Mouse (Mus musculus) forebrain, postnatal 0 days (tissue): ENCODE results near the gene Eif4g3. TPM values are rescaled to one million over a fixed set of nuclear protein-coding genes. Genes with fewer than 3 reads are reported as not detected.

Source experiments
- ATAC-seq: fragments of 200-750 bp; cut with Nextera tagmentation; 2 replicates; pipeline ENCODE4 v1.8.0; 2017; ENCODE audit warnings: mild to moderate bottlenecking, moderate library complexity
- DNase-seq: peaks from one replicate; pipeline ENCODE4 v3.0.0-alpha.2; 2015
- H3K27ac ChIP-seq: fragments of 300-500 bp; sonication (generic); 2 replicates; pipeline ENCODE4 v1.5.1; 2014; ENCODE audit warnings: low read depth, mild to moderate bottlenecking, antibody characterized with exemption, low read length, moderate library complexity, mixed read lengths
- H3K27me3 ChIP-seq: fragments of 300-500 bp; sonication (generic); 2 replicates; pipeline ENCODE4 v1.6.1; 2014; ENCODE audit warnings: mild to moderate bottlenecking, low read length, mixed read lengths; ENCODE audit not compliant: insufficient read depth
- H3K36me3 ChIP-seq: fragments of 300-500 bp; sonication (generic); 2 replicates; pipeline ENCODE4 v1.6.1; 2014; ENCODE audit warnings: mild to moderate bottlenecking, moderate library complexity; ENCODE audit not compliant: insufficient read depth
- H3K4me1 ChIP-seq: fragments of 300-500 bp; sonication (generic); 2 replicates; pipeline ENCODE4 v1.6.1; 2014; ENCODE audit warnings: antibody characterized with exemption; ENCODE audit not compliant: insufficient read depth
- H3K4me2 ChIP-seq: fragments of 300-500 bp; sonication (generic); 2 replicates; pipeline ENCODE4 v1.6.1; 2014; ENCODE audit warnings: low read depth, mild to moderate bottlenecking, moderate library complexity
- H3K4me3 ChIP-seq: fragments of 300-500 bp; sonication (generic); 2 replicates; pipeline ENCODE4 v1.5.1; 2014; ENCODE audit warnings: low read depth, low read length, mixed read lengths
- H3K9ac ChIP-seq: fragments of 300-500 bp; sonication (generic); 2 replicates; pipeline ENCODE4 v1.6.1; 2014; ENCODE audit warnings: mild to moderate bottlenecking
- H3K9me3 ChIP-seq: fragments of 300-500 bp; sonication (generic); 2 replicates; pipeline ENCODE4 v1.6.1; 2016; ENCODE audit warnings: low read length
- CTCF ChIP-seq: sonication (generic); IDR thresholded peaks from 2 replicates; pipeline ENCODE4 v1.5.1; 2016; ENCODE audit warnings: antibody characterized with exemption, control low read depth, low read depth
- WGBS: fragments of 180-500 bp; shearing (Covaris S2); extraction: QIAGEN DNeasy Blood & Tissue Kit; methylation state at CpG from one replicate; pipeline ENCODE4 v1.1.7; 2014; 5-methylcytosine and 5-hydroxymethylcytosine counted together
- polyA plus RNA-seq: library from polyadenylated mRNA; unstranded; fragments of >200 nt; fragmentation: Nextera tagmentation; extraction: Ambion mirVana; gene quantifications from 2 replicates; pipeline ENCODE4 v1.2.1, GENCODE M21; 2015
- total RNA-seq: library from RNA; depleted of rRNA; stranded (reverse); fragments of >200 nt; gene quantifications from 2 replicates; pipeline ENCODE4 v1.2.3, GENCODE M21; 2014

Eif4g3 gene
- total and polyA plus RNA-seq, 2 experiments from 2014 or later = 38.4 to 67.0 TPM

- 0 out of 2 replicates have a peak, but pooled peaks cover 3% of the 10 kb centered on the region for H3K9me3 ChIP-seq
- no peaks in the 10 kb centered on the region for H3K27me3 ChIP-seq
- H3K9ac ChIP-seq = no peak overlapping the region
- peaks cover 35% of the 10 kb centered on the region for H3K36me3 ChIP-seq
- ATAC-seq (no peak), DNase-seq (no peak)
- no peak for TF ChIP-seq CTCF
- H3K27ac ChIP-seq = no peak overlapping the region
- 97% methylated on average over 15 of the region's 15 CpGs for WGBS
- no peaks in the 10 kb centered on the region for H3K4me1 ChIP-seq
- no peak overlapping the region for H3K4me3 ChIP-seq
- no peak overlapping the region for H3K4me2 ChIP-seq
Observed at GRCm38 (mm10) chr4:137956260-137956659, 36.6 kb upstream of the Eif4g3 start.

DNA sequence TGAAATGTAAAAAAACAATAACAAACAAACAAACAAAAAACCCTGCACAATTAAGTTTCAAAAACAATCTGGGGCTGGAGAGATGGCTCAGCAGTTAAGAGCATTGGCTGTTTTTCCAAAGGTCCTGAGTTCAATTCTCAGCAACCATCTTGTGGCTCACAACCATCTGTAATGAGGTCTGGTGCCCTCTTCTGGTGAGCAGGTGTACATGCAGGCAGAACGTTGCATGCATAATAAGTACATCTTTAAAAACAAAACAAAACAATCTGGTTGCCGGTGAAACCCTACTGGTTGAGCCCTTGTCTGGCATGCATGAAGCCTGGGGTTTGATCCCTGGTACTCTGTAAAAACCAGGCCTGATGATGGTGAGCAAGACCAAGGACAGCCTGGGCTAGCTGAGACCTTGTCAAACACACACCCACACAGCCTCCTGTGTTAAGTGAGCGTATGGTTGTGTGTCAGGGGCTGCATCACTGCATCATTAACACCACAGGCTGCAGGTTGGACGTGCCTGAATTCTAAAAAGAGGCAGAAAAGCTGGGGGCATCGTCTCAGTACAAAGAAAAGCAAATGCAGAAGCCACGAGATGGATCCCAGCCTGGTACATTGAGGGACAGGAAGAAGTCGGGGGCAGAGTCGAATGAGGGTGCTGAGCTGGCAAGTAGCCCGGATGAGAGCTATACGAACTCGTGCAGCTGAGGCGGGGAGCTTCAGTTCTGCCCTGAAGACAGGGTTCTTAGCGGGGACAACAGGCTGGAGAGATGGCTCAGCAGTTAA lies 32.7 kb upstream of the Eif4g3 start:
- ATAC-seq (no peak), DNase-seq (no peak)
- TF ChIP-seq CTCF = peak; percentile 65
- Histone ChIP-seq H3K4me3 (no peak overlapping the region), H3K36me3 (peaks cover 45% of the 10 kb centered on the region), H3K27me3 (no peaks in the 10 kb centered on the region), H3K4me1 (no peaks in the 10 kb centered on the region), H3K4me2 (no peak overlapping the region), H3K27ac (no peak overlapping the region), H3K9me3 (0 out of 2 replicates have a peak, but pooled peaks cover 3% of the 10 kb centered on the region), H3K9ac (no peak overlapping the region)
- 76% methylated on average over 13 of the region's 13 CpGs for WGBS

- Histone ChIP-seq H3K9ac (no peak overlapping the region), H3K4me3 (no peak overlapping the region), H3K27ac (no peak overlapping the region), H3K4me1 (no peaks in the 10 kb centered on the region), H3K27me3 (no peaks in the 10 kb centered on the region), H3K9me3 (0 out of 2 replicates have a peak, but pooled peaks cover 3% of the 10 kb centered on the region), H3K4me2 (no peak overlapping the region), H3K36me3 (peaks cover 45% of the 10 kb centered on the region)
- WGBS = 83% methylated on average over 11 of the region's 11 CpGs
- no peak for TF ChIP-seq CTCF
- ATAC-seq (no peak), DNase-seq (no peak)
Observed at GRCm38 (mm10) chr4:137960757-137961156, 32.1 kb upstream of the Eif4g3 start.

DNA sequence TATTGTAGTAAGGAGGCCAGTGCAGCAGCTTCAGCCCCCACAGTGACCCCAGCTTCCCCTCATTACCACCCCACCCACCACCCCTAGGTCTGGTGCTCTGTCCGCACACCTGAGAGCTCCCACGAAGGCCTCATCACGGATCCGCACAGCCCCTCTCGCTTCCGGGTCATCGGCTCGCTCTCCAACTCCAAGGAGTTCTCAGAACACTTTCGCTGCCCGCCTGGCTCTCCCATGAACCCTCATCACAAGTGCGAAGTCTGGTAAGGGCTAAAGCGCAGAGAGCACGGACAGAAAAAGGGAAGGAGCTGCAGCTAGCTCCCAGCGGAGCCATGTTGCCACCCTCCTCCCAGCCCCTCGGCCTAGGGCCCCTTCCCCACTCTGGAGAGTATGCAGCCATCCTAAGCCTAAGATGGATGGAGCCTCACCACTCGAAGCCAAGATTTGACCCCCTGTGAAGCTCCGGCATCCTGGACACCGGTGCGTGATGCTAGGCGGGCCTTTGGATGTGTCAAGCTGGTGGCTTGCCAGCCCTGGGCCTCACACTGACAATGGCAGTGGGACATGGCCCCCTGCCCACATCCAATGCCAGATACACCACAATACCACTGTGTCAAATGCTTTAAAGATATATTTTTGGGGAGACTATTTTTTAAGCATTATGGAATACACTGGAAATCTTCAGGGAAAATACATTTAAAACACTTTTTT lies 30.0 kb upstream of the Eif4g3 start:
- Histone ChIP-seq H3K4me3 (no peak overlapping the region), H3K27ac (no peak overlapping the region), H3K9ac (no peak overlapping the region), H3K9me3 (0 out of 2 replicates have a peak, but pooled peaks cover 3% of the 10 kb centered on the region), H3K4me1 (no peaks in the 10 kb centered on the region), H3K36me3 (peaks cover 39% of the 10 kb centered on the region), H3K27me3 (no peaks in the 10 kb centered on the region), H3K4me2 (no peak overlapping the region)
- WGBS = 79% methylated on average over 20 of the region's 20 CpGs
- ATAC-seq = 0 out of 2 replicates have a peak, but pooled peaks have one; percentile 30
- no peak for TF ChIP-seq CTCF
- DNase-seq = no peak

- Histone ChIP-seq H3K27me3 (no peaks in the 10 kb centered on the region), H3K4me2 (no peak overlapping the region), H3K4me1 (no peaks in the 10 kb centered on the region), H3K9ac (no peak overlapping the region), H3K9me3 (0 out of 2 replicates have a peak, but pooled peaks cover 3% of the 10 kb centered on the region), H3K36me3 (peaks cover 34% of the 10 kb centered on the region), H3K27ac (no peak overlapping the region), H3K4me3 (no peak overlapping the region)
- WGBS = 69% methylated on average over 6 of the region's 6 CpGs
- DNase-seq = no peak
- TF ChIP-seq CTCF = no peak
- no peak for ATAC-seq
Observed at GRCm38 (mm10) chr4:137963431-137963830, 29.4 kb upstream of the Eif4g3 start.

GRCm38 (mm10) chr4:137963881-137964584 lies 28.8 kb upstream of the Eif4g3 start:
- ATAC-seq (peak; percentile 83), DNase-seq (peak; percentile 84)
- H3K4me2 ChIP-seq = no peak overlapping the region

More at GRCm38 (mm10) chr4:137963881-137964584, 28.8 kb upstream of the Eif4g3 start:
- Histone ChIP-seq H3K9me3 (0 out of 2 replicates have a peak, but pooled peaks cover 3% of the 10 kb centered on the region), H3K4me1 (no peaks in the 10 kb centered on the region), H3K27me3 (no peaks in the 10 kb centered on the region), H3K27ac (no peak overlapping the region), H3K4me3 (no peak overlapping the region), H3K9ac (no peak overlapping the region), H3K36me3 (peaks cover 31% of the 10 kb centered on the region)
- 64% methylated on average over 9 of the region's 9 CpGs for WGBS
- TF ChIP-seq CTCF = peak; percentile 84
